ENCODE assay signal across 24 mouse cellular contexts in the genomic region with DNA sequence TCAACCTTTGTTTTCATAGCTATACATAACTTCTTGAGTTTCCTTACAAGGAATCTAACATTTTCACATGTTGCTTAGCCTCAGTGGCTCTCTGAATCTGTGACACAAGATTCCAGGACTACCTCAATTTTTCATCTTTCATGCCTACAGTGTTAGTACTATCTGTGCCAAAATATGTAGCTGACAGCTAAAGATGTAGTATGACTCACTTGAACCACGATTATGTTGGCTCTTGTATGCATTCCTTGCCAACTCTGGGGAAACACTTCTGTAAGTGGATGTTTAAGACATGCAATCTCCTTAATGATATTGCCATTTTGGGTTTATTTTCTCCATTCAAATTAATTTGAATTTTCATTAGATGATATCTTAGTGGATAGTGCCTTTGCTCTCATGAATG.
"Had no signal": no experiment of that assay in that cellular context is flagged by ENCODE, and none has a peak within 500 bp of the region (broad histone marks: within the 10 kb centered on the region; RNA-seq: fewer than 3 reads in every experiment).

No protein-coding gene starts in this region.

- DNase-seq: gastrocnemius, postnatal 14 days; heart, adult 18-20 months; heart, postnatal 10 days; heart, postnatal 4 days; kidney, adult 18-20 months; kidney, adult 8-10 months; kidney, postnatal 10 days; kidney, postnatal 25 days; kidney, postnatal 4 days; left cerebral cortex, postnatal 4 days; liver; liver, embryonic 13.5 days had no signal

- H3K4me1 ChIP-seq: heart, embryonic 10.5 days; heart, embryonic 12.5 days; hindbrain, embryonic 10.5 days; hindbrain, embryonic 12.5 days; intestine, embryonic 15.5 days; limb, embryonic 12.5 days; liver, embryonic 13.5 days; liver, embryonic 15.5 days had no signal

- H3K27ac ChIP-seq: heart, embryonic 10.5 days; hindbrain, embryonic 10.5 days; hindbrain, embryonic 12.5 days; hindbrain, embryonic 14.5 days; intestine, embryonic 15.5 days; layer of hippocampus, adult 2 months; limb, embryonic 12.5 days; liver, embryonic 13.5 days; liver, embryonic 15.5 days had no signal

- H3K36me3 ChIP-seq: heart, embryonic 10.5 days; heart, embryonic 12.5 days; hindbrain, embryonic 10.5 days; hindbrain, embryonic 12.5 days; intestine, embryonic 15.5 days; limb, embryonic 12.5 days; liver, embryonic 13.5 days; liver, embryonic 15.5 days had no signal

- ATAC-seq: hindbrain, embryonic 16.5 days; inflammation-experienced regulatory T-cells, adult 6 months; intestine, embryonic 15.5 days; intestine, postnatal 0 days had no signal

- H3K27me3 ChIP-seq: heart, embryonic 12.5 days; hindbrain, embryonic 12.5 days; intestine, embryonic 15.5 days; limb, embryonic 12.5 days; liver, embryonic 13.5 days; liver, embryonic 15.5 days had no signal

- H3K9me3 ChIP-seq: heart, embryonic 10.5 days; heart, embryonic 12.5 days; hindbrain, embryonic 10.5 days; hindbrain, embryonic 12.5 days; intestine, embryonic 15.5 days; limb, embryonic 12.5 days; liver, embryonic 13.5 days; liver, embryonic 15.5 days had no signal

- H3K4me3 ChIP-seq: heart, embryonic 10.5 days; heart, embryonic 12.5 days; hindbrain, embryonic 10.5 days; hindbrain, embryonic 12.5 days; intestine, embryonic 15.5 days; layer of hippocampus, adult 2 months; limb, embryonic 12.5 days; liver, embryonic 13.5 days; liver, embryonic 15.5 days had no signal
